Mouse (Mus musculus): ENCODE data around the gene Prss53. TPM values are rescaled to one million over a fixed set of nuclear protein-coding genes. Genes with fewer than 3 reads are reported as not detected.
A peak's percentile ranks its signal among the peaks of the same experiment; 100 is the strongest.

Gene Prss53
- total and polyA plus RNA-seq, 2 experiments from 2014 or later = 0.26 TPM; not detected in 1

GRCm38 (mm10) chr7:127922451-127923275, 31.9 kb upstream of the Prss53 start:
- Histone ChIP-seq H3K36me3 (replicated peaks; ENCODE audit: control insufficient read depth, insufficient read depth, low read length) (peaks cover 25% of the 10 kb centered on the region), H3K4me2 (ENCODE audit: low read depth, low read length) (no peak overlapping the region), H3K9me3 (replicated peaks; ENCODE audit: control insufficient read depth, low read length) (no peaks in the 10 kb centered on the region), H3K27ac (ENCODE audit: low read depth) (no peak overlapping the region), H3K4me1 (ENCODE audit: control insufficient read depth, insufficient read depth) (no peaks in the 10 kb centered on the region), H3K27me3 (ENCODE audit: control insufficient read depth, insufficient read depth, low read length) (no peaks in the 10 kb centered on the region), H3K4me3 (ENCODE audit: low read depth, low read length) (no peak overlapping the region), H3K9ac (replicated peaks; ENCODE audit: low read depth, low read length) (no peak overlapping the region)
- no peak for DNase-seq (ENCODE audit: low spot score)
- WGBS = 73% methylated on average over 6 of the region's 6 CpGs
- ATAC-seq (ENCODE audit: insufficient read depth, low read depth) = no peak
- TF ChIP-seq CTCF (IDR thresholded peaks at IDR 0.05; ENCODE audit: low read depth) (no peak), EP300 (IDR thresholded peaks at IDR 0.05; ENCODE audit: low read depth) (no peak)

- Histone ChIP-seq H3K4me3 (ENCODE audit: low read depth, low read length) (no peak overlapping the region), H3K9ac (replicated peaks; ENCODE audit: low read depth, low read length) (no peak overlapping the region), H3K36me3 (replicated peaks; ENCODE audit: control insufficient read depth, insufficient read depth, low read length) (peaks cover 32% of the 10 kb centered on the region), H3K4me2 (ENCODE audit: low read depth, low read length) (no peak overlapping the region), H3K9me3 (replicated peaks; ENCODE audit: control insufficient read depth, low read length) (no peaks in the 10 kb centered on the region), H3K4me1 (ENCODE audit: control insufficient read depth, insufficient read depth) (no peaks in the 10 kb centered on the region), H3K27me3 (ENCODE audit: control insufficient read depth, insufficient read depth, low read length) (no peaks in the 10 kb centered on the region), H3K27ac (ENCODE audit: low read depth) (no peak overlapping the region)
- DNase-seq (ENCODE audit: low spot score) (no peak), ATAC-seq (ENCODE audit: insufficient read depth, low read depth) (no peak)
- 61% methylated on average over 8 of the region's 8 CpGs for WGBS
- TF ChIP-seq EP300 (IDR thresholded peaks at IDR 0.05; ENCODE audit: low read depth) = no peak
- 0 out of 2 replicates have a peak, but pooled peaks have one; percentile 22 for TF ChIP-seq CTCF (IDR thresholded peaks at IDR 0.05; ENCODE audit: low read depth)
Measured at GRCm38 (mm10) chr7:127921516-127921915, 30.7 kb upstream of the Prss53 start.

GRCm38 (mm10) chr7:127919290-127919689, 28.5 kb upstream of the Prss53 start:
- H3K36me3 ChIP-seq (replicated peaks; ENCODE audit: control insufficient read depth, insufficient read depth, low read length) = peaks cover 27% of the 10 kb centered on the region; the same call in 1 of the 2 replicates
- H3K27me3 ChIP-seq (ENCODE audit: control insufficient read depth, insufficient read depth, low read length) = no peaks in the 10 kb centered on the region
- H3K4me3 ChIP-seq (ENCODE audit: low read depth, low read length) = no peak overlapping the region
- no peak overlapping the region for H3K4me2 ChIP-seq (ENCODE audit: low read depth, low read length)
- DNase-seq (ENCODE audit: low spot score) (no peak), ATAC-seq (ENCODE audit: insufficient read depth, low read depth) (no peak)
- H3K4me1 ChIP-seq (ENCODE audit: control insufficient read depth, insufficient read depth) = no peaks in the 10 kb centered on the region
- H3K9ac ChIP-seq (replicated peaks; ENCODE audit: low read depth, low read length) = no peak overlapping the region
- 76% methylated on average over 7 of the region's 7 CpGs for WGBS
- no peak overlapping the region for H3K27ac ChIP-seq (ENCODE audit: low read depth)
- no peaks in the 10 kb centered on the region for H3K9me3 ChIP-seq (replicated peaks; ENCODE audit: control insufficient read depth, low read length)
- no peak for TF ChIP-seq EP300 (IDR thresholded peaks at IDR 0.05; ENCODE audit: low read depth)
- peak; percentile 7; the same call in 1 of the 2 replicates for TF ChIP-seq CTCF (IDR thresholded peaks at IDR 0.05; ENCODE audit: low read depth)

- no peak for ATAC-seq (ENCODE audit: insufficient read depth, low read depth)
- H3K4me3 ChIP-seq (ENCODE audit: low read depth, low read length) = no peak overlapping the region
- H3K4me1 ChIP-seq (ENCODE audit: control insufficient read depth, insufficient read depth) = 0 out of 2 replicates have a peak, but pooled peaks cover 3% of the 10 kb centered on the region
Measured at GRCm38 (mm10) chr7:127918203-127918602, 27.4 kb upstream of the Prss53 start.

GRCm38 (mm10) chr7:127915293-127915692, 24.5 kb upstream of the Prss53 start:
- Histone ChIP-seq H3K9ac (replicated peaks; ENCODE audit: low read depth, low read length) (no peak overlapping the region), H3K9me3 (replicated peaks; ENCODE audit: control insufficient read depth, low read length) (no peaks in the 10 kb centered on the region), H3K27ac (ENCODE audit: low read depth) (no peak overlapping the region), H3K27me3 (ENCODE audit: control insufficient read depth, insufficient read depth, low read length) (no peaks in the 10 kb centered on the region), H3K4me3 (ENCODE audit: low read depth, low read length) (no peak overlapping the region), H3K4me2 (ENCODE audit: low read depth, low read length) (no peak overlapping the region), H3K4me1 (ENCODE audit: control insufficient read depth, insufficient read depth) (0 out of 2 replicates have a peak, but pooled peaks cover 11% of the 10 kb centered on the region), H3K36me3 (replicated peaks; ENCODE audit: control insufficient read depth, insufficient read depth, low read length) (peaks cover 21% of the 10 kb centered on the region; the same call in 1 of the 2 replicates)
- 89% methylated on average over 12 of the region's 12 CpGs for WGBS
- ATAC-seq (ENCODE audit: insufficient read depth, low read depth) = no peak
- no peak for DNase-seq (ENCODE audit: low spot score)
- TF ChIP-seq EP300 (IDR thresholded peaks at IDR 0.05; ENCODE audit: low read depth) (no peak), CTCF (IDR thresholded peaks at IDR 0.05; ENCODE audit: low read depth) (no peak)

More at GRCm38 (mm10) chr7:127918203-127918602, 27.4 kb upstream of the Prss53 start:
- H3K36me3 ChIP-seq (replicated peaks; ENCODE audit: control insufficient read depth, insufficient read depth, low read length) = peaks cover 25% of the 10 kb centered on the region; the same call in 1 of the 2 replicates
- 50% methylated on average over 3 of the region's 3 CpGs for WGBS
- no peak overlapping the region for H3K4me2 ChIP-seq (ENCODE audit: low read depth, low read length)
- H3K9ac ChIP-seq (replicated peaks; ENCODE audit: low read depth, low read length) = no peak overlapping the region
- TF ChIP-seq CTCF (IDR thresholded peaks at IDR 0.05; ENCODE audit: low read depth) (peak; percentile 34), EP300 (IDR thresholded peaks at IDR 0.05; ENCODE audit: low read depth) (no peak)
- H3K27ac ChIP-seq (ENCODE audit: low read depth) = no peak overlapping the region
- H3K9me3 ChIP-seq (replicated peaks; ENCODE audit: control insufficient read depth, low read length) = no peaks in the 10 kb centered on the region
- no peak for DNase-seq (ENCODE audit: low spot score)
- no peaks in the 10 kb centered on the region for H3K27me3 ChIP-seq (ENCODE audit: control insufficient read depth, insufficient read depth, low read length)

All from heart, postnatal 0 days (tissue).